Mouse (Mus musculus) E14TG2a.4 (cell line): ENCODE results near the gene Setd1b.

Experiments
- H3K27me3 ChIP-seq: 2 replicates; pipeline ENCODE4 v1.6.1; 2014; ENCODE audit warnings: low read length, control low read depth; ENCODE audit not compliant: insufficient read depth
- H3K36me3 ChIP-seq: 2 replicates; pipeline ENCODE4 v1.6.1; 2014; ENCODE audit warnings: low read length, control low read depth; ENCODE audit not compliant: insufficient read depth
- H3K4me1 ChIP-seq: replicated peaks from 2 replicates; pipeline ENCODE4 v1.6.1; 2014; ENCODE audit warnings: low read depth, low read length, control low read depth
- H3K4me3 ChIP-seq: replicated peaks from 2 replicates; pipeline ENCODE4 v1.5.1; 2014; ENCODE audit warnings: mild to moderate bottlenecking, low read length
- H3K9me3 ChIP-seq: 2 replicates; pipeline ENCODE4 v1.6.1; 2014; ENCODE audit warnings: low read length, control low read depth
- CTCF ChIP-seq: conservative IDR thresholded peaks from 2 replicates; pipeline ENCODE4 v1.5.1; 2014; ENCODE audit warnings: low read length
- NANOG ChIP-seq: IDR thresholded peaks from 2 replicates; pipeline ENCODE4 v1.6.1; 2014; ENCODE audit warnings: borderline replicate concordance, low read length, mixed read lengths
- POU5F1 ChIP-seq: IDR thresholded peaks from 2 replicates; pipeline ENCODE4 v1.6.1; 2014; ENCODE audit warnings: low read length, borderline replicate concordance

Gene Setd1b

DNA sequence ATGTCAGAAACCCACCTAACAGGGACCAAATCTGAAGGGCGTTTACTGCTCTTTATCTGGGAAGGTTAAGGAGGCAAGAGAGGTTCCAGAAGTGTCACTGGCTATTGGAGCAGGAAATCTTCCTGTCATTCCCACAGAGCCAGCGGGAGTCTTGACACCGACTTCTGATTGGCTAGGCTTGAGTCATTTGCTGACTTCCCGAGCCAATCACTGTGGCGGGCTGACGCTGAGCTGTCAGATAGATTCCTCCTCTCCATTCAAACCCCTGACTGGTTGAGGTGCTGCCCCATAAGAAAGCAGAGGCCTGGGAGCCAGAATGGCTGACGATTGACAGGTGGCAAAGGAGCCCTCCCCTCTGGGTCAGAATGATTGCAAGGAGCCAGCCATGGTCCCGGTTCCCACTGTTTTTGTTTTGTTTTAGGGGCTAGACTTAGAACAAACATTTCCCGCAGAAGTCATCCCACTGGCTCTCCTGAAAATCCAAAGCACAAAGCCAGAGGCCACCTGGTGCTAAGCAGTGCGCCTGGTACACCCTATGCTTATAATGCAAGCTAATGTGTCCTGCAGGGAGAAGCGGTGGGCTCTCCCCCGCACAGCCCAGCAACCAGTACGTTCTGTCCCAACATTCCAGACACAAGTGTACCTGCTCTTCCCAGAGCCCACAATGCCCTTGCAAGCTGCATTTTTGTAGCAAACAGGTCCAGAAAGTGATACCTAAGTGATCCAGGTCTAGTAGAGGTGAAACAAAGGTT is 32.4 kb upstream of the Setd1b start:
- no peak for TF ChIP-seq POU5F1
- Histone ChIP-seq H3K27me3 (no peaks in the 10 kb centered on the region), H3K4me3 (no peak overlapping the region), H3K4me1 (peaks cover 22% of the 10 kb centered on the region), H3K9me3 (no peaks in the 10 kb centered on the region), H3K36me3 (peaks cover 7% of the 10 kb centered on the region)

DNA sequence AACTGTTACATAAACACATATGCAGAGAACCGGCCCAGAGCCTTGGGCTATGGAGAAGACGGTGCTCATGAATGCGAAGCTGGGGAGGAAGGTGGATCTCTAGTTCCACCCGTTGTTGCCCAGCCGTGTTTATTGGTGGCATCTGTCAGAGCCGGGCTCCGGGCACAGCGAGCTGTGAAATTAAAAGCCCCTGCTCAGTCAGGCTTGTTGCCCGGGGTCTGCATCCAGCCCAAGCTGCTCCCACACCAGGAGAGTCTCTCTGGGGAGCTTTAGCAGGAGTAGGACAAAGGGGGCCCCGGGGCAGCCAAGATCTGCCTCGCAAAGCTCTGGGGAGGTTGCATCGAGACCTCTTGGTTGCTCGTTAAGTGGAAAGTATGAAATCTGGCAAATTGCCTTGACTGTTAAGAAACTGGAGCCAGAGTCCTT is 31.7 kb upstream of the Setd1b start:
- Histone ChIP-seq H3K9me3 (no peaks in the 10 kb centered on the region), H3K4me1 (peaks cover 23% of the 10 kb centered on the region), H3K27me3 (no peaks in the 10 kb centered on the region), H3K36me3 (peaks cover 4% of the 10 kb centered on the region; the same call in 1 of the 2 replicates), H3K4me3 (no peak overlapping the region)
- TF ChIP-seq NANOG, result no peak
- TF ChIP-seq CTCF, result no peak
- TF ChIP-seq POU5F1, result no peak

DNA sequence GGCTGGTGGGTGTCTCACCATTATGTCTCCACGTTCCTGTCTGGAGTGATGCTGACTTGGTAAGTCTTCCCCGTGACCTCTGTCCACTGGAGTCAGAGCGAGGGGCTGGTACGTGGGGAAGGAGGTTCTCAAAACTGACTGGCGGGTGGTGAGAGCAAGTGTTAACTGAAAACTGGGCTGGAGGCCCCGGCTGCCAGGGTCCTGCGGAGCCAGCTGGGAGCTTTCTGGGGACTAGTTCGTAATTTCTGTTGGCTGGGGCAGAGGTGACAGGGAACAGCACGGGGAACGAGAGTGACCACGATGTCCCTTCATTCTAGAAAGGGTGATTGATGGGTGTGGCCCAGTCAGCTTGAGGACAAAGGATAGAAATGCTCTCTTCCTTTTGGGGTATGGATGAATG is 27.9 kb upstream of the Setd1b start:
- Histone ChIP-seq H3K4me1 (peaks cover 36% of the 10 kb centered on the region), H3K9me3 (no peaks in the 10 kb centered on the region), H3K4me3 (no peak overlapping the region), H3K36me3 (peaks cover 19% of the 10 kb centered on the region), H3K27me3 (peaks cover 17% of the 10 kb centered on the region)
- no peak for TF ChIP-seq POU5F1
- TF ChIP-seq NANOG, result no peak
- TF ChIP-seq CTCF, result no peak

GRCm38 (mm10) chr5:123114924-123115323 is 27.1 kb upstream of the Setd1b start:
- peaks cover 21% of the 10 kb centered on the region for H3K36me3 ChIP-seq
- peaks cover 25% of the 10 kb centered on the region for H3K27me3 ChIP-seq
- TF ChIP-seq NANOG, result no peak
- TF ChIP-seq CTCF, result peak; percentile 25
- TF ChIP-seq POU5F1, result no peak
- H3K4me3 ChIP-seq, result no peak overlapping the region
- peaks cover 36% of the 10 kb centered on the region for H3K4me1 ChIP-seq
- no peaks in the 10 kb centered on the region for H3K9me3 ChIP-seq

GRCm38 (mm10) chr5:123116080-123116479 is 25.9 kb upstream of the Setd1b start:
- no peak overlapping the region for H3K4me3 ChIP-seq
- H3K36me3 ChIP-seq, result peaks cover 21% of the 10 kb centered on the region
- no peaks in the 10 kb centered on the region for H3K9me3 ChIP-seq
- TF ChIP-seq POU5F1 (no peak), NANOG (no peak), CTCF (no peak)
- peaks cover 47% of the 10 kb centered on the region for H3K4me1 ChIP-seq
- H3K27me3 ChIP-seq, result peaks cover 36% of the 10 kb centered on the region

DNA sequence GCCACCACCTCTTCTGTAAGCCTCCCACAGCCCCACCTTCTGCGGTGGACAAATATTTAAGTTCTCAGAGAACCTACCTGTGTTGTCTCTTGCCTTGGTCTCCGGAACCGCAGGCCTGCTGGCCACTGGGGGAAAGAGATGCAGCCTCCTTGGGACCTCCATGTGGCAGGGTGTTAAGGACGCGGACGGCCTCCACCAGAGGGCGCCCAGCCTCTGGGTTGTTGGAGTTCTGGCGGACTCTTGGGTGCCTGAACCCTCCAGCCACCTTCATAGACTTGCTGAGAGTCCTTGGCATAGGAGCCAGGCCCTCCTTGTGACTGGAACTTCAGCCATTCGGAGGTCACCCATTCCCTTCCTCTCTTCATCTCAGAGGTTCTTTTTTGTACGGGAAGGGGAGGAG is 24.7 kb upstream of the Setd1b start:
- Histone ChIP-seq H3K4me1 (peaks cover 56% of the 10 kb centered on the region), H3K9me3 (0 out of 2 replicates have a peak, but pooled peaks cover under 1% of the 10 kb centered on the region), H3K36me3 (peaks cover 21% of the 10 kb centered on the region), H3K27me3 (peaks cover 38% of the 10 kb centered on the region), H3K4me3 (no peak overlapping the region)
- TF ChIP-seq POU5F1 (no peak), CTCF (peak; percentile 60), NANOG (no peak)

DNA sequence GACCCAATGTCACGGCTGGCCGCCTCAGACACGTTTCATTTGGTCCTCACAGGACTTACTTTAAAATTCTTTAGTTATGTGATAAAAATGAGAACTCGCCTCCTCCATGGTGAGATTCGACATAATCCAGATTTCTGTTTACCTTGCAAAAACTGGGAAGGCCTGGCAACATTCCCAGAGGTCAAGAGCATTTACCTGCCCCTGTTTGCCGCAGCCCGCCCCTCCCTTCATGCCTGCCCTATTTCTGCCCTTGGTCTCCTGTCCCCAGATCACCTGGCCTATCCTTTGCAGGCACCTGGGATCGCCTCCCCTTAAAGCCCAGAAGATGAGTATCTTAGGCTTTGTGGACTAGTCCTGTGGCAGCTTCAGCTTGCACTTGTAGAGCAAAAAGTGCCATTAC is 24.2 kb upstream of the Setd1b start:
- peaks cover 38% of the 10 kb centered on the region for H3K27me3 ChIP-seq
- peaks cover 56% of the 10 kb centered on the region for H3K4me1 ChIP-seq
- H3K4me3 ChIP-seq, result no peak overlapping the region
- 0 out of 2 replicates have a peak, but pooled peaks cover 3% of the 10 kb centered on the region for H3K9me3 ChIP-seq
- TF ChIP-seq NANOG (no peak), POU5F1 (no peak), CTCF (no peak)
- peaks cover 21% of the 10 kb centered on the region for H3K36me3 ChIP-seq

DNA sequence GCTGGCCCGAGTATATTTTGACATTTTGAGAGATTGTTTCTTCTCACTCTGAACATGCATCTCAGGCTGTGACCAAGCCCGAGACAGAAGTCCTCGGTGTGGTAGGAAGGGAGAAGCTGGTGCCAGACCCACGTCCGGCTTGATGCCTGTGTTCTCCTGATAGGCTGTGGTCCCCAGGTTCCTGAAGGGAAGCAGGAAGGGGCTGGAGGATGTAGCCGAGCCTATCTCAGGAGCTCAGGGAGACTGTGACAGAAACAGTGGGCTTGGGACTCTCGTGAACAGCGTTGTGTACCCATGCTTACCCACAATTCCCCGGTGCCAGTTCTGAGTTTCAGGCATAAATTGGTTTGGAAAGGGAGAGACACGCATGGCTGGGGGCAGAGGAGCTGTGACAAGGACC is 23.2 kb upstream of the Setd1b start:
- 0 out of 2 replicates have a peak, but pooled peaks cover 3% of the 10 kb centered on the region for H3K9me3 ChIP-seq
- H3K4me3 ChIP-seq, result no peak overlapping the region
- H3K4me1 ChIP-seq, result peaks cover 56% of the 10 kb centered on the region
- H3K27me3 ChIP-seq, result peaks cover 38% of the 10 kb centered on the region
- no peak for TF ChIP-seq CTCF
- no peak for TF ChIP-seq NANOG
- H3K36me3 ChIP-seq, result peaks cover 21% of the 10 kb centered on the region

DNA sequence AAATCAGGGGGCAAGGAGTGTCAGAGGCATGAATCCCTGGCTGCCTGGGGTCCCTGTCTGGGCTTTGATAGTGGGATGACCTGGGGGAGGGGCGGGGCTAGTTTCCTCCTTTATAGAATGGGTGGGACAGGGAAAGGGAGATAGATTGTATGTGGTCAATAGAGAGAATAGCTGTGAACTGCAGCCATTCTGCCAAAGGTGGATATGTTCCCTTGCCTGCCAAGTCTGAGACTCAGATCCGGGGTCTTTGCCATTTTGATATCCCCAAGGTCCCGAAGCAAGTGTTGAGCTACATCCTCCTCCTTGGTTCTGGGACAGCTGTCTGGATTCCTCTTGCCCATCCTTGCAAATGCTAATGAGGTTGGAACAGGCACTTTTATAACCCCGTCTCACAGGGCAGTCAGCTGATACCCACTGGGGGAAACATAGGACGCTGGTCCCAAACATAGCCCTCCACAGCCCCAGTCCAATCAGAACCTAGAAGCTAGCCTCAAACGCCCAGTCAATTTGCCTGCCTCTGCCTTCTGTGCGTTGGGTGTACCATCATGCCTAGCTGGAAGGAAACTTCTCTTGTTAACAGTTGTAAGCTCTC is 21.3 kb upstream of the Setd1b start:
- peaks cover 21% of the 10 kb centered on the region for H3K36me3 ChIP-seq

More for the DNA sequence above, 21.3 kb upstream of the Setd1b start:
- TF ChIP-seq POU5F1 (no peak), NANOG (no peak), CTCF (no peak)
- Histone ChIP-seq H3K9me3 (0 out of 2 replicates have a peak, but pooled peaks cover 3% of the 10 kb centered on the region), H3K27me3 (peaks cover 38% of the 10 kb centered on the region), H3K4me3 (peak overlapping the region; percentile 68), H3K4me1 (peaks cover 48% of the 10 kb centered on the region)
